Mouse (Mus musculus) kidney, adult 2 months (tissue): ENCODE data around the gene Ttn.

Experiments used
- CTCF ChIP-seq: fragments of 200-500 bp; conservative IDR thresholded peaks from 2 replicates; pipeline ENCODE4 v1.5.1; 2011; ENCODE audit warnings: low read depth, mild to moderate bottlenecking, control low read depth, low read length, moderate library complexity, mixed read lengths; ENCODE audit not compliant: insufficient read depth, insufficient read length
- POLR2A ChIP-seq: fragments of 200-500 bp; IDR thresholded peaks from one replicate; pipeline ENCODE4 v1.6.1; 2011; ENCODE audit warnings: low read depth, low read length, control low read depth

DNA sequence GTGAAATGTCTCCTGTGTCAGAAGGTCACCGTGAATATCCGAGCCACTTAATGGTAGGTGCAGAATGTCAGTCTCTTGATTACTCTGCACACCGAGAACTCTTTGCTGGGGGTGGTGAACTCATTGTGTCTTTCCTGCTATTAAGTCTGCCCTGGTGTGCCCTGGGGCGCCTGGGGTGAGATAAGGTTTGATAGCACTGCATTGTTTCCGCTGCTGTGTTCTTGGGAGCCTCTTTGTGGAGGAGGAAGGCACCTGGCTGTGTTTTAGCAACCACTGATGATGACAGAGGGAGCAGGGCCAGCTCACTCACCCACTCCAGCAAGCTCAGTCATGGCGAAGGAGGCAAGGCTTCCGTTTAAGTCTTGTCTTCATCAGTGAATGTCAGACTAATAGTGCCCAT lies 294.2 kb downstream of the Ttn start:
- TF ChIP-seq POLR2A: no peak
- TF ChIP-seq CTCF: no peak
